Mouse (Mus musculus) lung, adult 2 months (tissue): ENCODE measurements around the gene Timm22. TPM values are rescaled to one million over a fixed set of nuclear protein-coding genes. Genes with fewer than 3 reads are reported as not detected.
A peak's percentile ranks its signal among the peaks of the same experiment; 100 is the strongest.

Source experiments
- DNase-seq: peaks from one replicate; pipeline ENCODE4 v3.0.0; 2022
- H3K4me1 ChIP-seq: fragments of 200-500 bp; 2 replicates; pipeline ENCODE4 v1.6.1; 2011; ENCODE audit warnings: low read length; ENCODE audit not compliant: control insufficient read depth, insufficient read depth
- H3K4me3 ChIP-seq: fragments of 200-500 bp; replicated peaks from 2 replicates; pipeline ENCODE3; 2011; ENCODE audit warnings: low read depth, mild to moderate bottlenecking, control low read depth, low read length; ENCODE audit errors: extremely low read depth
- CTCF ChIP-seq: fragments of 200-500 bp; IDR thresholded peaks from 2 replicates; pipeline ENCODE4 v1.5.1; 2011; ENCODE audit warnings: mild to moderate bottlenecking, low read length, control low read depth; ENCODE audit not compliant: insufficient read depth
- POLR2A ChIP-seq: fragments of 200-500 bp; IDR thresholded peaks from 2 replicates; pipeline ENCODE4 v1.6.1; 2011; ENCODE audit warnings: low read depth, mild to moderate bottlenecking, control low read depth, low read length, borderline replicate concordance; ENCODE audit errors: extremely low read depth
- WGBS: fragments of 180-500 bp; shearing (Covaris S2); methylation state at CpG from one replicate; pipeline ENCODE4 v1.1.7; 2018; 5-methylcytosine and 5-hydroxymethylcytosine counted together
- polyA plus RNA-seq: library from polyadenylated mRNA; depleted of rRNA; stranded (reverse); fragments of >200 nt; gene quantifications from 2 replicates; pipeline ENCODE4 v1.2.3, GENCODE M21; 2012

Gene Timm22
- polyA plus RNA-seq, 1 experiment, result 9.8 TPM

DNA sequence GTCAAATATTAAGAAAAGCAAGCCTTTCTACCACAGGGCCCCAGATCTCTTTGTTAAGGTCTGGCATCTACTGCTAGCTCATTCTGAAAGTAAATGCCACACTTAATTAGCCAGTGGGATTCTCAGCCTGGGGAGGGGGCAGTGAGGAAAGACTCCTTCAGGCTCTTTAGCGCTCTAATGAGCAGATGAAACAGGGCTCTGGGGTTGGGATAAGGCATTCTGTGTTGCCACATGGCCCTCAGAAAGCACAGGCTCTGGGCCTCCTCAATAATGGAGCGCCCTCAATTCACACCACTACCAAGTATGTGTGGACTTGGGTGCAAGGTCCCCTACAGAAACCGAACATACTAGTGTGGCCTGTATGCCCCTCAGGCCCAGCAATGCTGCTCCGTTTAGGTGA is 21.7 kb upstream of the Timm22 start:
- Histone ChIP-seq H3K4me3 (no peak overlapping the region), H3K4me1 (peaks cover 4% of the 10 kb centered on the region)
- 91% methylated on average over 4 of the region's 4 CpGs for WGBS
- DNase-seq, result no peak
- TF ChIP-seq CTCF (no peak), POLR2A (no peak)

GRCm38 (mm10) chr11:76385746-76386145 is 21.0 kb upstream of the Timm22 start:
- no peak for DNase-seq
- 65% methylated on average over 3 of the region's 3 CpGs for WGBS
- H3K4me3 ChIP-seq, result no peak overlapping the region
- TF ChIP-seq CTCF (no peak), POLR2A (no peak)
- no peaks in the 10 kb centered on the region; the same call in none of the 2 replicates for H3K4me1 ChIP-seq

DNA sequence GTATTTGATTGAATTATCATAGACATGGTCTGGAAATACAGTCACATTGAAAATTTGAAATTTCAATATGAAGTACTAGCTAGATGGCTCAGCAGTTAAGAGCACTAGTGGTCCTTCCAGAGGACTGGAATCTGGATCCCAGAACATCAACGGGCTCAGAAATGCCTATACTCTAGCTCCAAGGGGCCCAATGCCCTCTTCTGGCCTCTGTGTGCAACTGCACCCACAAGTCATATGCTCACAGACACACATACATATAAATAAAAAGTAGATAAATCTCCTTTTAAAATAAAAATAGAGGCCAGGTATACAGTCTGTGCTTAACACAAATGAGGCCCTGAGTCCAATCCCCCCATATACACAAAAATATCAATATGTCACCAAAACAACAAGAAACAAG is 19.7 kb upstream of the Timm22 start:
- no peak for DNase-seq
- 86% methylated on average over 1 of the region's 1 CpGs for whole genome bisulfite sequencing
- Histone ChIP-seq H3K4me3 (no peak overlapping the region), H3K4me1 (no peaks in the 10 kb centered on the region)
- TF ChIP-seq CTCF (peak; percentile 29; the same call in 1 of the 2 replicates), POLR2A (no peak)

- Histone ChIP-seq H3K4me3 (no peak overlapping the region), H3K4me1 (no peaks in the 10 kb centered on the region)
- TF ChIP-seq CTCF (no peak), POLR2A (no peak)
- DNase-seq, result no peak
- 47% methylated on average over 7 of the region's 7 CpGs for WGBS
These were observed 18.0 kb upstream of the Timm22 start for GRCm38 (mm10) chr11:76388711-76389110.

DNA sequence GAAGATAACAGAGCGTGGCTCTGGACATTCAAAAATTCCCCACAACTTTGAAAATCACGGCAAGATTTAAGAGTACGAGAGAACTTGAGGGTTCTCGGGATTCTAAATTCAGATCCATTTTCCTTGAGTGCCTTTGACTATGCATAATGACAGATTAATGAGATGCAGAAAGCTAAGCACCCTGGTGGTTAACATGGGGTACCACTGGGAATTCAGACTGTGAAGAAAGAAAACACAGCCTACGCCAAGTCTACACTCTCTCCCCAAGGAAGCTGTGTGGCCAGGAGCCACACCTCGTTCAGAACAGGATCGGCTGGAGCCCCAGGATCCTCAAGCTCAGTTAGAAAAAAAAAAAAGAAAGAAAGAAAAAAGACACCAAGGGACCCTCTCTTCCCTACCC is 14.2 kb upstream of the Timm22 start:
- no peak for DNase-seq
- no peaks in the 10 kb centered on the region; the same call in 1 of the 2 replicates for H3K4me1 ChIP-seq
- no peak overlapping the region for H3K4me3 ChIP-seq
- 77% methylated on average over 7 of the region's 7 CpGs for WGBS
- no peak for TF ChIP-seq CTCF
- no peak for TF ChIP-seq POLR2A

GRCm38 (mm10) chr11:76392996-76393395 is 13.8 kb upstream of the Timm22 start:
- DNase-seq, result no peak
- Histone ChIP-seq H3K4me1 (peaks cover 2% of the 10 kb centered on the region), H3K4me3 (no peak overlapping the region)
- TF ChIP-seq POLR2A (no peak), CTCF (no peak)
- WGBS, result 85% methylated on average over 11 of the region's 11 CpGs

DNA sequence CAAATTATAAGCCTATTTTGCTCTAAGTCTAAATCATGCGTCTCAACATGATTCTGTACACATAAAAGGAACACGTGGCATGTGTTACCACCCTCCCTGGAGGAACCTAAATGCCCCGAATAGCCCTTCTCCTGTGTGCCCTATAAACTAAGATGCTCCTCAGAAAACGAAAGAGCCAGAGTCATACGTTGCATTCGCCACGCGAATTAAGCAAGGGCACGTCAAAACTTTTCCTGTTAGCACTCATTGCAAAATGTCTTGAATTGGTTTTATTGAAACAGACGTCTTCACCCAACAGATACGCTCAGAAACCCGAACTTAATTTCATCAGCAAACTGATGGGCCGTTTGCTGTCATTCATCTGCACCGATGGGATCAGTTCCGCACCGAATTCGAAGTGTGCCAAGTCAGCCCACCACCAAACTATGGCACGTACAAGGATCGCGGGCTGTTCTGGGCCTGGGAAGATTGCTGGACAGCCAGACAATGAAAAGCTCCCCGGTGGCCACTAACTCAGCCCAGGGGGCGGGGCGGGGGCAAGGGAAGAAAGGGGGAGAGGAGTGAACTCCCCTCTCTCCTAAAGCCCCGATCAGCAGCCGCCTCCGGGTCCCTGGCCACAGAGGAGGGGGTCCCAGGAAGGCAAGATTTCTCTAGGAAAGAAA is 9.0 kb upstream of the Timm22 start:
- Histone ChIP-seq H3K4me3 (peak overlapping the region; percentile 72), H3K4me1 (peaks cover 2% of the 10 kb centered on the region)
- no peak for DNase-seq
- TF ChIP-seq CTCF (no peak), POLR2A (no peak)
- 3% methylated on average over 26 of the region's 26 CpGs for WGBS

DNA sequence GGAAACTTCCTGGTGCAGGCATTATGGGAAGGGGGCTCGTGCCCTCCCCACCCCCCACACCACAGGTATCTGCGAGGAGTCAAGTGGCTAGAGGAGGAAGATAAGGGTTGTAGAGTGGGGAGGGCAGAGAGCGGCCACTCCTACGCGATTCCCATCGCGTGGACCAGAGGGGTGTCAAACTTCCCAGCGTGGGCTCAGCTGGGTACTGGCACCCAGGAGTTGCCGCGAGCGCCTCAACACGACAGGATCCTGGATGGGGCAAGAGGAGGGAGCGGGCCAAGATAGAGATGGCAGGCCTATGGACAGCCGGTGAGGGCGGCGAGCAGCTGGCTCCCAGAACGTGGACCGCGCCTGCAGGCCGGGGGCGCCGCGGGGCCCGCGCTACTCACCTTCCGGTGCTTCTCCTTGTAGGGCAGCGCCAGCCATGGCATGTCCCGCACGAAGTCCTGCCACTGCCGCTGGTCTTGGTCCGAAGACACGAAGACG is 8.4 kb upstream of the Timm22 start:
- no peak for TF ChIP-seq POLR2A
- no peak for TF ChIP-seq CTCF
- under 1% methylated on average over 33 of the region's 33 CpGs for WGBS
- H3K4me1 ChIP-seq, result peaks cover 2% of the 10 kb centered on the region
- peak overlapping the region; percentile 72 for H3K4me3 ChIP-seq
- DNase-seq, result no peak

DNA sequence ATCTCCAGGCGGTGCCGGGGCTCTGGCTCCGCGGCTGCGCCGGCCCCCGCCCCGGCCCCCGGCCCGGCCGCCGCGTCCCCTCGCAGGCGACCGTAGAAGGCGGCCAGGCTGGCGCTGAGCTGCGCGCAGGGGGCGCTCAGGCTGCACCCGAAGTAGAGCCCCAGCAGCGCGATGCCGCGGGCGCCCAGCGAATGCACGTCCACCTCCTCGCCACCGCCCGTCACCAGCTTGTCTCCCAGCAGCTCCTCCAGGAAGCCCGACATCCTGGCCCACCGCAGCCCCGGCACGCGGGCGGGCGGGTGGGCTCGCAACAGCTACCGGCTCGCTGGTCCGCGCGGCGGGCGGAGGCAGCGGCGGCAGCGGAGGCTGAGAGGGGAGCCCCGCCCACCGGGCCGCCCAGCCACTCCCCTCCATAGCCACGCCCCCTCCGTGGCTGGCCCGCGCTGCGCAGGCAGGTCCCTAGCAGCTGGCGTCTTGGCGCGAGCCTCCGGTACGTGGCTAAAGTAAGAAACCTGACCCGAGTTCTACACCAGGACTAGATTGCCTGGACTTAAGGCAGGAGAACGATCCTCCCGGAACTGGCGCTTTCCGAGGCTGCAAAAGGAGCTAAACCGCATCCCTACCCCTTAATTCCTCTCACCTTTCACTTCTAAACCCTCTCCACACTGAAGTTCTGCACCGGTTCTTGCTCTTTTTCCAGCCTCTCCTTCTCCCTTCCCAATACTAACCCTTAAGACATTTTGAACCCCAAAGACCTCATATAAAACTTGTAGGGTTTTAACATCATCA is 7.8 kb upstream of the Timm22 start, which contains the start of gene Nxn:
TSS of gene Nxn (minus strand) at position 343 of the 789 bp plus-strand sequence.
- peaks cover 2% of the 10 kb centered on the region for H3K4me1 ChIP-seq
- 1% methylated on average over 62 of the region's 70 CpGs for WGBS
- peak within 1 kb of the TSS; percentile 72 for H3K4me3 ChIP-seq
- peak; percentile 93 for DNase-seq
- no peak for TF ChIP-seq POLR2A
- TF ChIP-seq CTCF, result no peak
